Mouse (Mus musculus): ENCODE data around the gene Metrn. TPM values are rescaled to one million over a fixed set of nuclear protein-coding genes. Genes with fewer than 3 reads are reported as not detected.

Gene Metrn
- total and polyA plus RNA-seq, 3 experiments, result 16.9 to 50.1 (median 23.7) TPM

- H3K9me3 ChIP-seq (replicated peaks; ENCODE audit: low read length), result no peaks in the 10 kb centered on the region
- in situ Hi-C loops (cut with MboI; ENCODE audit: low pct_ligation_motif_present, low pct_unique_long_range_greater_than_20kb, low sequenced_read_pairs) (no loop called here), dilution Hi-C loops (cut with MboI; ENCODE audit: extremely low pct_ligation_motif_present, extremely low pct_unique_long_range_greater_than_20kb, low sequenced_read_pairs) (no loop called here)
- H3K9ac ChIP-seq (ENCODE audit: insufficient read depth, low read depth), result no peak overlapping the region
- H3K27me3 ChIP-seq (replicated peaks), result peaks cover 97% of the 10 kb centered on the region
- H3K4me2 ChIP-seq (ENCODE audit: insufficient read depth, low read depth, poor library complexity, severe bottlenecking), result no peak overlapping the region
- DNase-seq (ENCODE audit: extremely low read depth), result no peak
- no peak for TF ChIP-seq CHD1 (IDR thresholded peaks at IDR 0.05; ENCODE audit: low read depth, low read length)
- TF ChIP-seq E2F4 (IDR thresholded peaks at IDR 0.05; ENCODE audit: insufficient replicate concordance, low read depth, low read length), result no peak
- no peak for TF ChIP-seq RAD21 (IDR thresholded peaks at IDR 0.05; ENCODE audit: low read depth, low read length)
- TF ChIP-seq USF2 (conservative IDR thresholded peaks at IDR 0.05; ENCODE audit: low read depth, low read length), result no peak
- TF ChIP-seq MAFK (IDR thresholded peaks at IDR 0.05; ENCODE audit: insufficient replicate concordance, low read length), result no peak
- TF ChIP-seq RCOR1 (conservative IDR thresholded peaks at IDR 0.05; ENCODE audit: low read depth, low read length), result no peak
- TF ChIP-seq ZC3H11A (IDR thresholded peaks at IDR 0.05; ENCODE audit: low read depth, low read length), result no peak
- no peak for TF ChIP-seq TCF12 (IDR thresholded peaks at IDR 0.05; ENCODE audit: low read depth, low read length)
- no peak for TF ChIP-seq HCFC1 (IDR thresholded peaks at IDR 0.05; ENCODE audit: low read depth, low read length)
- no peak for TF ChIP-seq KAT2A (IDR thresholded peaks at IDR 0.05; ENCODE audit: insufficient replicate concordance, low read length)
- TF ChIP-seq ELF1 (IDR thresholded peaks at IDR 0.05; ENCODE audit: low read depth, low read length), result no peak
- no peak overlapping the region for H3K4me3 ChIP-seq (replicated peaks in 1 of 3; ENCODE audit: low read depth in 2 of 3, low read length in 2 of 3, poor library complexity in 1 of 3)
- no peaks in the 10 kb centered on the region for H3K79me2 ChIP-seq (replicated peaks; ENCODE audit: control insufficient read depth, extremely low read depth, insufficient read depth, poor library complexity, severe bottlenecking)
- no peaks in the 10 kb centered on the region for H3K4me1 ChIP-seq (ENCODE audit: control insufficient read depth in 1 of 2, insufficient read depth in 2 of 2)
- H3K27ac ChIP-seq (ENCODE audit: insufficient read depth, low read depth), result no peak overlapping the region
- no peaks in the 10 kb centered on the region for H3K36me3 ChIP-seq (replicated peaks in 1 of 2; ENCODE audit: control insufficient read depth in 1 of 2, insufficient read depth in 1 of 2, low read length in 1 of 2)
Measured at GRCm38 (mm10) chr17:25757691-25758090, 39.2 kb downstream of the Metrn start.

GRCm38 (mm10) chr17:25756378-25757242 is 40.3 kb downstream of the Metrn start:
- Histone ChIP-seq H3K4me1 (ENCODE audit: control insufficient read depth in 1 of 2, insufficient read depth in 2 of 2) (no peaks in the 10 kb centered on the region), H3K27me3 (replicated peaks) (peaks cover 97% of the 10 kb centered on the region), H3K9ac (ENCODE audit: insufficient read depth, low read depth) (no peak overlapping the region), H3K9me3 (replicated peaks; ENCODE audit: low read length) (no peaks in the 10 kb centered on the region), H3K4me2 (ENCODE audit: insufficient read depth, low read depth, poor library complexity, severe bottlenecking) (no peak overlapping the region), H3K4me3 (replicated peaks in 1 of 3; ENCODE audit: low read depth in 2 of 3, low read length in 2 of 3, poor library complexity in 1 of 3) (no peak overlapping the region), H3K79me2 (replicated peaks; ENCODE audit: control insufficient read depth, extremely low read depth, insufficient read depth, poor library complexity, severe bottlenecking) (no peaks in the 10 kb centered on the region), H3K27ac (ENCODE audit: insufficient read depth, low read depth) (no peak overlapping the region), H3K36me3 (replicated peaks in 1 of 2; ENCODE audit: control insufficient read depth in 1 of 2, insufficient read depth in 1 of 2, low read length in 1 of 2) (no peaks in the 10 kb centered on the region)
- no peak for TF ChIP-seq RCOR1 (conservative IDR thresholded peaks at IDR 0.05; ENCODE audit: low read depth, low read length)
- no peak for TF ChIP-seq RAD21 (IDR thresholded peaks at IDR 0.05; ENCODE audit: low read depth, low read length)
- TF ChIP-seq BHLHE40 (IDR thresholded peaks at IDR 0.05; ENCODE audit: low read depth, low read length), result no peak
- no peak for TF ChIP-seq UBTF (IDR thresholded peaks at IDR 0.05; ENCODE audit: low read depth, low read length)
- TF ChIP-seq MEF2A (IDR thresholded peaks at IDR 0.05; ENCODE audit: borderline replicate concordance, low read depth, low read length), result no peak
- TF ChIP-seq TBP (conservative IDR thresholded peaks at IDR 0.05; ENCODE audit: low read depth, low read length), result no peak
- TF ChIP-seq KAT2A (IDR thresholded peaks at IDR 0.05; ENCODE audit: insufficient replicate concordance, low read length), result no peak
- no peak for TF ChIP-seq MAX (IDR thresholded peaks at IDR 0.05; ENCODE audit: low read length)
- no peak for TF ChIP-seq CHD1 (IDR thresholded peaks at IDR 0.05; ENCODE audit: low read depth, low read length)
- TF ChIP-seq TCF12 (IDR thresholded peaks at IDR 0.05; ENCODE audit: low read depth, low read length), result no peak
- TF ChIP-seq ZNF384 (IDR thresholded peaks at IDR 0.05; ENCODE audit: low read depth, low read length), result no peak
- TF ChIP-seq JUND (conservative IDR thresholded peaks at IDR 0.05; ENCODE audit: low read depth, low read length), result no peak
- TF ChIP-seq ELF1 (IDR thresholded peaks at IDR 0.05; ENCODE audit: low read depth, low read length), result no peak
- TF ChIP-seq CHD2 (IDR thresholded peaks at IDR 0.05; ENCODE audit: low read length), result no peak
- TF ChIP-seq MXI1 (IDR thresholded peaks at IDR 0.05; ENCODE audit: low read depth, low read length), result no peak
- TF ChIP-seq MAFK (IDR thresholded peaks at IDR 0.05; ENCODE audit: insufficient replicate concordance, low read length), result no peak
- no peak for TF ChIP-seq E2F4 (IDR thresholded peaks at IDR 0.05; ENCODE audit: insufficient replicate concordance, low read depth, low read length)
- no peak for TF ChIP-seq ZKSCAN1 (IDR thresholded peaks at IDR 0.05; ENCODE audit: borderline replicate concordance, low read depth, low read length)
- no peak for TF ChIP-seq CTCF (conservative IDR thresholded peaks at IDR 0.05 in 1 of 2, IDR thresholded peaks at IDR 0.05 in 1 of 2; ENCODE audit: low read depth in 2 of 2, low read length in 2 of 2)
- no peak for TF ChIP-seq ETS1 (conservative IDR thresholded peaks at IDR 0.05; ENCODE audit: low read depth, low read length)
- dilution Hi-C loops (cut with MboI; ENCODE audit: extremely low pct_ligation_motif_present, extremely low pct_unique_long_range_greater_than_20kb, low sequenced_read_pairs), result no loop called here
- DNase-seq (ENCODE audit: extremely low read depth), result no peak
- in situ Hi-C loops (cut with MboI; ENCODE audit: low pct_ligation_motif_present, low pct_unique_long_range_greater_than_20kb, low sequenced_read_pairs), result no loop called here
